Mouse (Mus musculus): ENCODE measurements around the gene Celf1.

Gene Celf1

DNA sequence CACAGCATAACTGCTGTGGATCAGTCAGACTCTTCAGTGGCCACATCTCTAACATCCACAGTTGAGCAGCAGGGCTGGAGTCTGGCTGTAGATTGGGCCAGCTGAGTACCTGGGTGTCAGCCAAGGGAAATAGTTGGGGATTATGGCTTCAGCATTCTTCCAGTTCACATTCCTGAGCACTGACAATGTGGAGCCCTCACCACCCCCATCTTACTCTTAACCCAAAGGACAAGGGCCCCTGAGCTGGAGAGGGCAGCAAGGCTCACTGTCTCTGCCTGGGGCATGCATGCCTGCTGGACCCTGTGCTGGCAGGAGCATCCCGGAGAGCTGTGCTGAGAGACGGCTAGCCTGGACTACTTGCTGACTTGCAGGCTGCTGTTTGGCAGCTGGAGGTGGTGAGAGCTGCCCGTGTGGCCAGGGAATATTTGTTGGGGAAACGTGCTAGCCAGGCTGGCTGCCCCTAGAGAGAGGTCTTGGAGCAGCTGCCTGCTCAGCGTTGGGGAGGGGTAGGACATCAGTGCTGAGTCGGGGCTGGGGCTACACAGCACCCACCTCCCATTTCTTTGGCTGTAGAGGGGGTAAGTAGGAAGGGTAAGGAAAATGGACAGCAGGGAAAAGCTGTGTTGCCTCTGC, 121.8 kb downstream of the Celf1 start:
- DNase-seq (ENCODE audit: low spot score): no peak

DNA sequence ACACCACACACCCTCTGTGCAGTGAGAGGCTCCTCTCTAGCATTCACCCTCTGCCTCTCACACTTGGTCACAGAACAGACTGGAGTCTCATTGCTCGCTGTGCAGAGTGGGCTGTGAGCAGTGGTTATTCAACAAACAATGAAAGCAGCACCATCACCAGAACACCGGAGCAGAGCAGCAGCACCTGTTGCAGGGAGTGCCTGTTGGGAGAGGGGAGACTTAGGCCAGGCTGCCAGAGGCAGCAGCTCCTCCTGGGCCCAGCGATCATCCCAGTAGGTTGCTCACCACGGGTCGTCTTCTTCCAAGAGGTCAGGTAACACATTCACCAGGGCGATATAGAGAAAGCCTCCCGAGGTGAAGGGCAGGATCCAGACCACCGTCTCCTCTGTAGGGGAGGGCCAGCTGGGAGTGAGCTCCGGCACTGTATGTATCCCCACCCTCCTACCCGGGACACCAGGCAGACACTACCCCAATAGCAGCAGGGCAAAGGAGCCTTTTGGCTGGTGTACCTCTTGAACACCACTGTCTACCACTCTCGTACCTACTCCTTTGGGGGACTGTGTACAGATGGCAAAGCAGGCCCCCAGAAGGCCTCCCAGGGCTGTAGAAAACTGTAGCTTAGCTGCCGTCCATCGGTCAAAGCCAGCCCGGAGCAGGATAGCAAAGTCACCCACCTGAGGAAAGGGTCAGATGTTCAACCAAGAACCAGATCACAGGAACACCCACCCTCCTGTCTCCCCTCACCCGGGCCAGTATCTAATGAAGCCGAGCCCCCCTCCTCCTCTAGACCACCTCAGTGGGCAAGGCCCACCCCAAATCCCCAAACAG, 122.8 kb downstream of the Celf1 start:
- no peak for DNase-seq (ENCODE audit: low spot score)

DNA sequence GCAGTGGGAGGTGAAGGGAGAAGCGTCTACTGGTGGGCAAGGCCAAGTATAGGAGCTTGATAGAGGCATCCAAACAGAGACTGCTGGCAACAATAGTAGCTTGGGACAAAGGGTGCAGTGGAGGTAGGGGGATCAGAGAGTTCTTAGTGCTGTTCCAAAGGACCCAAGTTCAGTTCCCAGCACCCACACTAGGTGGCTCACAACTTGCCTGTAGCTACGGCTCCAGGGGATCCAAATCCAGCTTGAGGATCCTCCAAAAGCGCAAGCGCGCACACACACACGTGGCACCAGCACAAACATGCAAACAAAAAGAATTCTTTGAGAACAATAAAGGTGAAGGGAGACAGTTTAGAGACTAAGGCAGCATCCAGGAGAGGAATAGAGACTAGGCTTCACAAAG, 124.0 kb downstream of the Celf1 start:
- no peak for DNase-seq (ENCODE audit: low spot score)

- no peak for DNase-seq (ENCODE audit: low spot score)
These were observed 125.4 kb downstream of the Celf1 start for GRCm38 (mm10) chr2:91065544-91065943.

DNA sequence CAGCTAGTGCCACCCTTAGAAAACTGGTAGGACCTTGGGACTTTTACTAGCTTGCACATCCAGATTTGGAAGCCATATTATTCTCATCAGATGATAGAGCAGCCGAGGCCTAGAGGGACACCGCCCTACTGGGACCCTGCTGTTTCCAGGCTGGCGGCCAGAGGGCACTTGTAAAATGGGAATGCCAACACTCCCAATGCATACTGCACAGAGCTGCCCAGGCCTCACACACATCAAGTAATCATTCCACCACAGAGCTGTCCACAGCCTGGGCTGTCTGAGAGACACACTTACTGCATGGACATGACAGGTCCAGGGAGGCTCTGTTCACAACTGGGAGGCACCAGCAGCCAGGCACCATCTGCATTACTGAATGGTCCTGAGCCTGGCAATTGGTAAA, 126.3 kb downstream of the Celf1 start:
- DNase-seq (ENCODE audit: low spot score): no peak

GRCm38 (mm10) chr2:91068162-91068871, 128.1 kb downstream of the Celf1 start:
- DNase-seq (ENCODE audit: low spot score): no peak

GRCm38 (mm10) chr2:91068872-91069165, 128.6 kb downstream of the Celf1 start:
- no peak for DNase-seq (ENCODE audit: low spot score)
